Mouse (Mus musculus) neural tube, embryonic 12.5 days (tissue): ENCODE data around the gene Enho. TPM values are rescaled to one million over a fixed set of nuclear protein-coding genes. Genes with fewer than 3 reads are reported as not detected.
A peak's percentile ranks its signal among the peaks of the same experiment; 100 is the strongest.

Experiments used
- ATAC-seq: fragments of 200-750 bp; cut with Nextera tagmentation; 2 replicates; pipeline ENCODE4 v1.8.0; 2017; ENCODE audit warnings: low read depth, mild to moderate bottlenecking, moderate TSS enrichment, moderate library complexity; ENCODE audit not compliant: low FRiP score
- H3K27ac ChIP-seq: fragments of 300-500 bp; sonication (generic); 2 replicates; pipeline ENCODE4 v1.5.1; 2016
- H3K27me3 ChIP-seq: fragments of 300-500 bp; sonication (generic); replicated peaks from 2 replicates; pipeline ENCODE4 v1.6.1; 2016; ENCODE audit warnings: mild to moderate bottlenecking
- H3K36me3 ChIP-seq: fragments of 300-500 bp; sonication (generic); 2 replicates; pipeline ENCODE4 v1.6.1; 2016; ENCODE audit warnings: mild to moderate bottlenecking
- H3K4me1 ChIP-seq: fragments of 300-500 bp; sonication (generic); 2 replicates; pipeline ENCODE4 v1.6.1; 2016
- H3K4me2 ChIP-seq: fragments of 300-500 bp; sonication (generic); replicated peaks from 2 replicates; pipeline ENCODE4 v1.6.1; 2016; ENCODE audit warnings: mild to moderate bottlenecking
- H3K4me3 ChIP-seq: fragments of 300-500 bp; sonication (generic); 2 replicates; pipeline ENCODE4 v1.5.1; 2016
- H3K9ac ChIP-seq: fragments of 300-500 bp; sonication (generic); 2 replicates; pipeline ENCODE4 v1.6.1; 2016; ENCODE audit warnings: mild to moderate bottlenecking
- H3K9me3 ChIP-seq: fragments of 300-500 bp; sonication (generic); 2 replicates; pipeline ENCODE4 v1.6.1; 2016; ENCODE audit warnings: mild to moderate bottlenecking
- WGBS: fragments of 180-500 bp; shearing (Covaris S2); methylation state at CpG from one replicate; pipeline ENCODE4 v1.1.7; 2016; 5-methylcytosine and 5-hydroxymethylcytosine counted together
- polyA plus RNA-seq: library from polyadenylated mRNA; unstranded; fragments of >200 nt; fragmentation: Nextera tagmentation; extraction: Ambion mirVana; gene quantifications from 2 replicates; pipeline ENCODE4 v1.2.1, GENCODE M21; 2016

Gene Enho
- polyA plus RNA-seq, 1 experiment from 2014 or later: 74.1 TPM

DNA sequence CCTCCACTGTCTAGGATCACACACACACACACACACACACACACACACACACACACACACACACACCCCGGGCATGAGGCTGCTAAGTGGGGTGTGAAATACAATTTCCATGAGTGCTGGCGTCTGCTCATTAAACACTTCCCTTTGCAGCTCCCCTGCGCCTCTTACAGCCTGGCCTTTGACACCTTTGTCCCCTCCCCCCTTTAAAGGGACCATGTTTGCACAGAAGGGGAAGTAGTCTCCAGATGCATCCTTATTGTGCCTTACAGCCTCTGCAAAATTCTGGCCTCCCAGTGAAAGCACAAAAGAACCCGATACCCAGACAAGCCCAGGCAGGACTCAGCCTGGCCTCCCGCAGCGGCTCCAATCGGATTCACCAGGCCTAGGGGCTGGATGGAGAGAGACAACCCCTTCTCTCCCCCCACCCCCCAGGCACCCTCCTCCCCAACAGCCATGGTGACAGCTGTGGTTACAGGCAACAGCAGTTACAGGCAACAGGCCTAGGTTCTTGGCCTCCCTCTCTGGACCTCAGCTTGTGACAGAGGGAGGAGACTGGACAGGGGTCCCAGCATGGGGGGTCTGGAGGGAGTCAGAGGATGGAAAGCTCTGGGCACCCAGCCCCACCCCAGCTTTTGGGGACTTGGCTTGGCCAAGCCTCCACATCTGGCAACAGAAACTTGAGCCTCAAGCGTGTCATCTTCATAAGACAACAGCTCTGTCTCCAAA lies 11.8 kb downstream of the Enho start:
- Histone ChIP-seq H3K27ac (peak overlapping the region; percentile 76), H3K4me2 (peak overlapping the region; percentile 27), H3K4me3 (no peak overlapping the region), H3K4me1 (peaks cover 58% of the 10 kb centered on the region), H3K36me3 (no peaks in the 10 kb centered on the region), H3K9me3 (no peaks in the 10 kb centered on the region), H3K9ac (peak overlapping the region; percentile 21; the same call in 1 of the 2 replicates), H3K27me3 (0 out of 2 replicates have a peak, but pooled peaks cover 10% of the 10 kb centered on the region)
- ATAC-seq: peak; percentile 71
- 9% methylated on average over 8 of the region's 8 CpGs for WGBS

DNA sequence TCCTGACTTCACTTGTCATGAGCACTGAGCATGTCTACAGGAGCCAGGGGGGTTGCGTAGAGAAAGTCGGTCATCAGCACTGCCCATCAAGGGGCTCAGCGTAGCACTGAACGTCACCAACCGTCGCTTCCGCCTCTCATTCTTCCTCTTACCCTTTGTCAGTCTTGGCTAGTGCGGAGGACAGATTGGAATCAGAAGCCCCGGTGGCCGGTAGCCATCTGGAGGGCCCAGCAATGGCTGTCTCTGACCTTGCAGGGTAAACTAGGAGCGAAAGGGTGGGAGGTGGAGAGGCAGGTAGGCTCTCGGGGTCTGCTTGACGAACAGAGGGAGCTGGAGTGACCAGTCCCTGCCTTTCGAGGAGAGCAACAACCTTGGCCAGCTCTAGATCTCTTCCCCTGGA lies 18.1 kb downstream of the Enho start:
- Histone ChIP-seq H3K9me3 (no peaks in the 10 kb centered on the region), H3K4me1 (peaks cover 11% of the 10 kb centered on the region), H3K27ac (no peak overlapping the region), H3K27me3 (0 out of 2 replicates have a peak, but pooled peaks cover 12% of the 10 kb centered on the region), H3K4me3 (no peak overlapping the region), H3K36me3 (no peaks in the 10 kb centered on the region), H3K4me2 (no peak overlapping the region), H3K9ac (no peak overlapping the region)
- 87% methylated on average over 14 of the region's 14 CpGs for WGBS
- ATAC-seq: no peak

DNA sequence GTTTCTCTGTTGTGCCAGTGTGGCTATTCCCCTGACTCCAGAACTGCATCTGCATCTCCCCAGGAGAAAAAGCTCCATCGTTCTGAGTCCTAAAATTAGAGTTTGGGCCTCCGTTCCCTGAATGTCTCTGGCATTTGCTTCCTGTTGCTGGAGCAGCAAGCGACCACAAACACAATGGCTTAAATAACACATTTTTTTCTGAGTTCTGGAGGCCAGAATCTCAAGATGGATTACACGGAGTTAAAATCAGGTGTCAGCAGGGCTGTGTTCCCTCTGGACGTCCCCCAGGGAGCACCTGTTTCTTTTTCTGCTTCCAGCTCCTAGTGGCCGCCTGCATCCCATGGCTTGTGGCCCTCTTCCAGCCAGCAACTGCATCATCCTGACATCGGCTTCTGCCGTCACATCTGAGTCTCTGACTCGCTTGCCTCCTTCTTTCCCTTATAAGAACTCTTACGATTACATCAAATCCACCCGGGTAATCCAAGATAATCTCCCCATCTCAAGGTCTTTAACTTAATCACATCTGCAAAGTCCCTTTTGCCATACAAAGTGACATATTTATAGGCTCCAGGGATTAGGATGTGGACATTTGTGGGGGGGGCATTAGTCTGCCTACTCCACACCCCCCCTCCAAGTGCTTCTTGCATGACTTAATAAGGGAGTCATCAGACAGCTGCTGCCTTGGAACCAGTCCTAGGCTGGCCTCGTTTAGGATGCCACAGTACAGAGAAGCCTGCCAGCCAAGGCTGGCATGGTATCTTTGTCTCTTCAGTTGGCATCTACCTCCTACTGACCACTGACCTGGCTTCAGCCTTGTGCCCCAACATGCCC lies 21.0 kb downstream of the Enho start:
- Histone ChIP-seq H3K9ac (no peak overlapping the region), H3K36me3 (no peaks in the 10 kb centered on the region), H3K27ac (no peak overlapping the region), H3K4me3 (no peak overlapping the region), H3K4me2 (no peak overlapping the region), H3K9me3 (no peaks in the 10 kb centered on the region), H3K27me3 (0 out of 2 replicates have a peak, but pooled peaks cover 10% of the 10 kb centered on the region), H3K4me1 (peaks cover 14% of the 10 kb centered on the region)
- 60% methylated on average over 12 of the region's 12 CpGs for WGBS
- no peak for ATAC-seq

DNA sequence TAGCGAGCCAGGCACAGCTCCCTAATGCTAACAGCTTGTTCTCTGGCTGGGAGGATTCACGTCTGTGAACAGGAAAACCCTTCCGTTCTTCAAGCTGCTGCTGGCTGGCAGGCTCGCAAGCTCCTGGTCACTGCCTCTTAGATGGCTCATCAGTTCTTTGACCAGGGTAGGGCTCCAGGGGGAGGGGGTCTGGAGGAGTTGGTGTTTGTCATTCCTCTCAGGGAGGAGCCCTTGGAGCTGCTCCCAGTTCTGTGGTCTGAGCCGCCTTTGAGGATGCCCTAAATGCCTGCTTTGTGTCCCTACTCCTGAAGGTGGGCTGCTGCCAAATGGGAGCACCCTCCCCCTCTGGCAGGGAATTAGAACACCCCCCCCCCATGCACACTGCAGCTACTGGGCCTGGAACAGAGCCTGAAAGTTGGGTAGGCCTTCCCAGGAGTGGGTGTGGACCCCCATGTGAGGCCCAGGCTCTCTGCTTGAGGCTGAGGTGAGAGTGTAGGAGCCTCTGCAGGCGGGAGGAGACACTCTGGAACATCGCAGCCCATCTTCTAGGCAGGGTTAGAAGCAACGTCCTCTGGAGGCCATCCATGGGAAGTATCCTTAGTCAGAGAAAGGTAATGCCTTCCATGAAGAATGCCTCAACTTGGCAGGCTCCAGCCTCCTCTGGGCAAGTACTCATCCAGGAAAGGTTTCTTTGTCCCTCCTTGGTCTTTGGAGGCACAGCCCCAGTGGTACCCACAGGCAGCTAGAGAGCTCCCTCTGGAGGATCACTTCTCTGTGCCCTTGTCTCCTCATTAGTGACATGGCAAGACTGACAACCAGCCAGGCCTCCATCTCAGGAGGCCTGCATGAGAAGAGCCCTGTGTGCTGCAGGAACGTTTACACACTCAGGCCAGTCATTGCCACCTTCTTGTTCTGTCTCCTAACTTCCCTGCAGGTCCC lies 24.2 kb downstream of the Enho start:
- Histone ChIP-seq H3K4me3 (no peak overlapping the region), H3K4me1 (peaks cover 34% of the 10 kb centered on the region), H3K27me3 (0 out of 2 replicates have a peak, but pooled peaks cover 10% of the 10 kb centered on the region), H3K36me3 (no peaks in the 10 kb centered on the region), H3K4me2 (no peak overlapping the region), H3K9ac (no peak overlapping the region), H3K9me3 (no peaks in the 10 kb centered on the region), H3K27ac (no peak overlapping the region)
- 64% methylated on average over 9 of the region's 9 CpGs for WGBS
- peak; percentile 17 for ATAC-seq

DNA sequence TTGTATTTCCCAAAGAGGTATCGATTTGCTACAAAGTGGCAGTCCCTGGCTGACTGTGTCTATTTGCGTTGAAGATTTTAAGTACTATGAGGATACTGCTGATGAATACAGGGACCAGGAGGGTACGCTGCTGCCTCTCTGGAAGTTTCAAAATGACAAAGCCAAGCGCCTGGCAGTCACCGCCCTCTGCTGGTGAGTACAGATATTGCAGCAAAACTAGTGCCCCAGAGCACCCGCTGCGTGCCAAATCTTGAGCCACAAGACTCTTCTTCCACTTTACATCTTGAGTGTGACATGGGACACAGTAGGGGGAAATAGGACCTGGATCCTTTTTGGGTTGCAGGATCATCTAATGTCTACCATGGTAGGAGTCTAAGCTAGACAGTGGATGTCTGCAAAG lies 26.0 kb downstream of the Enho start:
- Histone ChIP-seq H3K9me3 (no peaks in the 10 kb centered on the region), H3K27ac (no peak overlapping the region), H3K36me3 (no peaks in the 10 kb centered on the region), H3K4me3 (no peak overlapping the region), H3K9ac (no peak overlapping the region), H3K4me1 (peaks cover 37% of the 10 kb centered on the region), H3K27me3 (0 out of 2 replicates have a peak, but pooled peaks cover 8% of the 10 kb centered on the region), H3K4me2 (no peak overlapping the region)
- WGBS: 7% methylated on average over 7 of the region's 7 CpGs
- no peak for ATAC-seq

DNA sequence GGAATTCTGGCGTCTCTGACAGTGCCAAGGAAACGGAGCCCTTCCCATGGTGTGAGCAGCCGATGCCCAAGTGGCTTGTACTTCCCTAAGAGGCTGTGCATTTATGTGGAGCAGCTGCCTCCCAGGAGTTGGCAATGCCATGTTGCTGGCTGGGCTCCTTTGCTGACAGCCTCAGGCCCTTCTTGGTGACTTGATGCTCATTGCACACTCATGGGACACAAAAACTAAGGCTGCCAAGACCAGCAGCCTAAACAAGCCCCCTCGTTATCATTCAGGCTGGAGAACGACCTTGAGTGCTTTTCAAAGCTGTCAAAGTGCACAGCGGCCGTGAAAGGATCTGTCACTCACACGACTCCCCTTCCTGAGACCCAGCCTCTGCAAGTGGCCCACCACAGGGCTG lies 28.0 kb downstream of the Enho start:
- Histone ChIP-seq H3K27ac (no peak overlapping the region), H3K4me2 (no peak overlapping the region), H3K4me3 (no peak overlapping the region), H3K36me3 (no peaks in the 10 kb centered on the region), H3K4me1 (peaks cover 29% of the 10 kb centered on the region), H3K9ac (0 out of 2 replicates have a peak overlapping the region, but pooled peaks have one; percentile 4), H3K27me3 (0 out of 2 replicates have a peak, but pooled peaks cover 8% of the 10 kb centered on the region), H3K9me3 (no peaks in the 10 kb centered on the region)
- no peak for ATAC-seq
- WGBS: 37% methylated on average over 8 of the region's 8 CpGs

DNA sequence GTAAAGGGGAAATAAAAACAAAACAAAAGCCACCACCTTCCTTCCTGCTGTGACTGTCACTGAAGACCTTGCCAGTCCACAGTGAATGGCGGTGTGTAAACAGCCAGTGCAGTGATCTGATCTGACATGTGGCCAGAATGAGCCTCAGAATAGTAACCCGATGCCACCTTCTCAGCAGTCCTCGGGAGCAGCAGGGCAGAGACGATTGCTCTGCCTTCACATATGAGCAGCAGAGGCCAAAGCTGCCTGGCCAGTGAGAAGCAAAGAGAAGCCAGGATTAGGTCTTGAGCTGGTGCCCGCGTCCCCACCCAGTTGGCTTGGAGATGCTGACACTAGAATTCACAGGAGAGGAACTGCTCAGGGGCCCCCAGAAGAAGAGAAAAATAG lies 29.5 kb downstream of the Enho start:
- peaks cover 28% of the 10 kb centered on the region for H3K4me1 ChIP-seq
- H3K36me3 ChIP-seq: no peaks in the 10 kb centered on the region
- WGBS: 29% methylated on average over 6 of the region's 6 CpGs
- no peak overlapping the region for H3K4me3 ChIP-seq
- ATAC-seq: no peak
- H3K27me3 ChIP-seq: 0 out of 2 replicates have a peak, but pooled peaks cover 8% of the 10 kb centered on the region
- H3K4me2 ChIP-seq: no peak overlapping the region
- H3K9me3 ChIP-seq: no peaks in the 10 kb centered on the region; the same call in 1 of the 2 replicates
- no peak overlapping the region for H3K9ac ChIP-seq
- H3K27ac ChIP-seq: no peak overlapping the region

DNA sequence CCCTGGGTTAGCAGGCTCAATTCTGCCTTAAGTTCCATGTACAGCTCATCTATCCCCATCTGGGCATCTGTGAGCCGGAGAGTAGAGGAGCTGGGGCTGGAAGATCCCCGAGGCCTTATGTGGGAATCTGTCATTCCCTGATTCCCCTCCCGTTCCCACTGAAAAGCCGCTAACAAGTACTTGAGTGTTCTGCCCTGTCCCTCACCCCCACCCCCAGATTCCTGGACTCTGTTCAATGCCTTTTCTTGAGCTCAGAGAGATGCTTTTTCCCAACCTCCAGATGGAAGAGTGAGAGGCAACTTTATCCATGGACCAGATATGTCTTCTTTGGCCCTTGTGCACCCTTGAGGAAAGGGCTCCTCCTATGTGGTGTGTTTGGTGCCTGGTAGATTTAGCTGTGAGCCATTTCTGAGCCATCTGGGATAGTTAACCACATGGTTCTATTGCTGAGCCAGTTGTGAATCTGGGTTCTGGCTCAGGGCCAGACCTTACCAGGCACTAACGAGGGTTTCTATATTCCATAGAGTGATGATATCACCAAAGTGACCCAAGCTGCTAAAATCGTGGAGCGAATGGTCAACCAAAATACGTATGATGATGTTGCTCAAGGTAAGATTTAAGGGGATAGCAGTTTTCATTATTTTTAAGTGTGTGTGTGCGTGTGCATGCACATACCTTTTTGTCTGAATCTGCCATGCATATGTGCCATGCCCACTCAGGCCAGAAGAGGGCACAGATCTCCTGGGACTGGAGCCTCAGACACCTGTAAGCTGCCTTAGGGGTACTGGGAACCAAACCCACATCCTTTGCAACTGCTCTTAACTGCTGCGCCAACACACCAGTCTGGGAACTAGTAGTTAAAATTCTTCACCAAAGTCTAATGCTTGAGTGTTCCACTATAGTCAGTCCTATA lies 30.2 kb downstream of the Enho start:
- no peak for ATAC-seq
- Histone ChIP-seq H3K9ac (no peak overlapping the region), H3K27ac (no peak overlapping the region), H3K4me2 (no peak overlapping the region), H3K4me1 (peaks cover 27% of the 10 kb centered on the region), H3K27me3 (0 out of 2 replicates have a peak, but pooled peaks cover 1% of the 10 kb centered on the region), H3K36me3 (no peaks in the 10 kb centered on the region), H3K9me3 (no peaks in the 10 kb centered on the region; the same call in 1 of the 2 replicates), H3K4me3 (no peak overlapping the region)
- 78% methylated on average over 10 of the region's 10 CpGs for WGBS

DNA sequence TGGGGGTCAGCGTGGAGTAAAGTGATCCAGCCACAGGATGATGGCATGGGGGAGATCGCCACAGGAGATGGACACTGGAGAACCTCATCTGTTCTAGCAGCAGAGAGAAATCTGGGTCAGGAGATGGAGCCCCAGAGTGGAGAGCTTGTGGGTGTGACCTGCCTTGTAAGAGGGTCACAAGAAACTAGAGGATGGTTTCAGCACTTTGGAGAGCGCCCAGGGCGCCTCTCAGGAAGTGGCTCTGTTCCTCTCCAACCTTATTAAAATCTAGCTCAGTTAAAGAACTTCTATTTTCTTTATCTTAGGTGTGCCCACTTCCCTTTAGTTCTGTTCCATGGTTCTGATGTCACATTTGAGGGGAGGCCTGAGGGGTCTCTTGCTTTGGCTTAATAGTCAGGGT lies 33.3 kb downstream of the Enho start:
- no peaks in the 10 kb centered on the region for H3K36me3 ChIP-seq
- WGBS: 40% methylated on average over 4 of the region's 4 CpGs
- no peak overlapping the region for H3K27ac ChIP-seq
- no peaks in the 10 kb centered on the region for H3K27me3 ChIP-seq
- H3K9me3 ChIP-seq: no peaks in the 10 kb centered on the region; the same call in 1 of the 2 replicates
- no peak for ATAC-seq
- peaks cover 15% of the 10 kb centered on the region for H3K4me1 ChIP-seq
- no peak overlapping the region for H3K9ac ChIP-seq
- H3K4me3 ChIP-seq: no peak overlapping the region
- no peak overlapping the region for H3K4me2 ChIP-seq

DNA sequence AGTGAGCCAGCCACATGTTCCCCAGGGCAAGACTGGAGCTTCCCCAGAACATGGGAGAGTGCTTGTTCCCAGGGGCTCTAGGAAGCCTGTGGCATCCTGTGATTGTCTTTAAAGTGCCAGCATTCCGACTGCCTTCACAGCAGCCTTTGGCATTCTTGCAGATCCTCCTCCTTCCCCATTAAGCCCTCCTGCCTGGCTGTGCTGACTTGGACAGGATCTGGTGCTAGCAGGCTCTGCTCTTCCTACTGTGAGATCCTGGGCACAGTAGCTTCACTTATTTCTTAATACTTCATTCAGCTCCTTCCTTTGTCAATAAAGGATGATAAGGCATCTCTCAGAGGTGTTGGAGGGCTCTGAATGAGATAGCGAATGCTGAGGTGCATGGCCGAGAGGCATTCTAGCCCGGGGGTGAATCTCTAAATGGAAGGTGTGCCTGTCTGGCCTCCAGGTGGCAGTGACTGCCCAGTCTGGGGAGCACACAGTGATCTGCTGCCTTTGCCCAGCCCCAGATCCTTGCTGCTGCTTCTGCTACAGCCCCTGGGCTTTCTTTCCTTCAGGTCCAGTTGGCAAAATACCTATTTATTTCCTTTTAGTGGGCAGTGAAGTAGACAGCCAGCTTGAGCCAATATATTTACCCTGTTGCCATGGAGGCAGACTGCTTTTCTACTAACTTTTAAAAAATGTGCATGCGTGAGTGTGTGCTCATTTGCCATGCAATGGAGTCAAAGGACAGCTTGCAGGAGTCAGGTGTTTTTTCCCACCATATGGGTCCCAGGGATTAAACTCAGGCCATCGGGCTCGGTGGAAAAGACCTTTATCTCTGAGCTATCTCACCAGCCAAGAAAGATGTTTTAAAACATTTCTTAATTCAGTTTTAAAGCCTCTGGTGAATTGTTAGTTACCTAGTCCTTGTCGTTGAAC lies 35.4 kb downstream of the Enho start:
- H3K4me1 ChIP-seq: peaks cover 12% of the 10 kb centered on the region; the same call in 1 of the 2 replicates
- H3K9me3 ChIP-seq: no peaks in the 10 kb centered on the region; the same call in 1 of the 2 replicates
- ATAC-seq: peak; percentile 76; the same call in 1 of the 2 replicates
- no peak overlapping the region for H3K27ac ChIP-seq
- H3K27me3 ChIP-seq: no peaks in the 10 kb centered on the region
- H3K9ac ChIP-seq: no peak overlapping the region
- H3K36me3 ChIP-seq: no peaks in the 10 kb centered on the region
- H3K4me3 ChIP-seq: no peak overlapping the region
- no peak overlapping the region for H3K4me2 ChIP-seq
- WGBS: 25% methylated on average over 8 of the region's 8 CpGs
